Mouse (Mus musculus) embryonic facial prominence, embryonic 14.5 days (tissue): ENCODE measurements around the gene Olfr552. TPM values are rescaled to one million over a fixed set of nuclear protein-coding genes. Genes with fewer than 3 reads are reported as not detected.

Experiments used
- ATAC-seq: fragments of 200-750 bp; cut with Nextera tagmentation; 2 replicates; pipeline ENCODE4 v1.8.0; 2017; ENCODE audit warnings: low read depth, moderate number of reproducible peaks, moderate TSS enrichment
- DNase-seq: peaks from one replicate; pipeline ENCODE4 v3.0.0-alpha.2; 2015; ENCODE audit warnings: low spot score
- H3K27ac ChIP-seq: fragments of 300-500 bp; sonication (generic); replicated peaks from 2 replicates; pipeline ENCODE4 v1.5.1; 2014; ENCODE audit warnings: low read depth, mild to moderate bottlenecking, low read length, moderate library complexity
- H3K27me3 ChIP-seq: fragments of 300-500 bp; sonication (generic); replicated peaks from 2 replicates; pipeline ENCODE4 v1.6.1; 2014; ENCODE audit warnings: low read length; ENCODE audit not compliant: control insufficient read depth, insufficient read depth
- H3K36me3 ChIP-seq: fragments of 300-500 bp; sonication (generic); 2 replicates; pipeline ENCODE4 v1.6.1; 2014; ENCODE audit warnings: low read length, mixed read lengths; ENCODE audit not compliant: control insufficient read depth, insufficient read depth
- H3K4me1 ChIP-seq: fragments of 300-500 bp; sonication (generic); 2 replicates; pipeline ENCODE4 v1.6.1; 2014; ENCODE audit warnings: antibody characterized with exemption, low read length; ENCODE audit not compliant: control insufficient read depth, insufficient read depth
- H3K4me2 ChIP-seq: fragments of 300-500 bp; sonication (generic); 2 replicates; pipeline ENCODE4 v1.6.1; 2014; ENCODE audit warnings: low read depth, mild to moderate bottlenecking, low read length, moderate library complexity, mixed read lengths
- H3K4me3 ChIP-seq: fragments of 300-500 bp; sonication (generic); 2 replicates; pipeline ENCODE4 v1.5.1; 2014; ENCODE audit warnings: low read depth, mild to moderate bottlenecking, low read length
- H3K9ac ChIP-seq: fragments of 300-500 bp; sonication (generic); 2 replicates; pipeline ENCODE4 v1.6.1; 2014; ENCODE audit warnings: low read depth, mild to moderate bottlenecking, low read length, moderate library complexity, mixed read lengths
- H3K9me3 ChIP-seq: fragments of 300-500 bp; sonication (generic); 2 replicates; pipeline ENCODE4 v1.6.1; 2016; ENCODE audit warnings: low read length; ENCODE audit not compliant: control insufficient read depth
- WGBS: fragments of 180-500 bp; shearing (Covaris S2); extraction: QIAGEN DNeasy Blood & Tissue Kit; methylation state at CpG from one replicate; pipeline ENCODE4 v1.1.7; 2014; 5-methylcytosine and 5-hydroxymethylcytosine counted together
- polyA plus RNA-seq: library from polyadenylated mRNA; unstranded; fragments of >200 nt; fragmentation: Nextera tagmentation; extraction: Ambion mirVana; gene quantifications from 2 replicates; pipeline ENCODE4 v1.2.1, GENCODE M21; 2014

The Olfr552 gene
- polyA plus RNA-seq = 0.14 TPM in 1 of 2 replicates, not detected in the other

- ATAC-seq (no peak), DNase-seq (no peak)
- Histone ChIP-seq H3K9ac (no peak within 1 kb of the TSS), H3K4me2 (no peak within 1 kb of the TSS), H3K27ac (no peak within 1 kb of the TSS), H3K9me3 (no peaks in the 10 kb centered on the region), H3K4me1 (no peaks in the 10 kb centered on the region), H3K4me3 (no peak within 1 kb of the TSS), H3K36me3 (no peaks in the 10 kb centered on the region), H3K27me3 (no peaks in the 10 kb centered on the region)
- WGBS = 44% methylated on average over 1 of the region's 1 CpGs
Observed at GRCm38 (mm10) chr7:102597378-102598031, at the start of gene Olfr552. Gene Olfr552 (plus strand): TSS chr7:102597770.

DNA sequence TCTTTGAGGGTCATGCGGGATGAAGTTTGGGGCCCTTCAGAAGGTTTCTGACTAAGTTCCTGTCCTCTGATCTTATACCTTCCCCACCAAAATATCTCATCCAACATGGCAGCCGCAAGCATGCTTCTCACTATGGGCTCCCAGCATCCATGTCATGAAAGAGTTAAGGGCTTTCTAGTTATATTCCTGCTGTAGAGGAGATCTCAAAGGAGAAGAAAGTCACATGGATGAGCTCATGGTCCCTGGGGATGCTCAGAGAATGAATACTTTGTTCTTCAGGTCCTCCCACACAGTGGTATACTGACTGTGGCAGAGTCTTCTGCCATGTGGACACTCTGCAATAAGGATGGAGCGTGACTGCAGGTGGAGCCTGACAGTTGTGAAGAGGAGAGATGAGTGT, 48.0 kb upstream of the Olfr552 start, which contains the start of gene Olfr549:
TSS of gene Olfr549 (plus strand) at position 301 of the 400 bp plus-strand sequence.
- no peak for ATAC-seq

DNA sequence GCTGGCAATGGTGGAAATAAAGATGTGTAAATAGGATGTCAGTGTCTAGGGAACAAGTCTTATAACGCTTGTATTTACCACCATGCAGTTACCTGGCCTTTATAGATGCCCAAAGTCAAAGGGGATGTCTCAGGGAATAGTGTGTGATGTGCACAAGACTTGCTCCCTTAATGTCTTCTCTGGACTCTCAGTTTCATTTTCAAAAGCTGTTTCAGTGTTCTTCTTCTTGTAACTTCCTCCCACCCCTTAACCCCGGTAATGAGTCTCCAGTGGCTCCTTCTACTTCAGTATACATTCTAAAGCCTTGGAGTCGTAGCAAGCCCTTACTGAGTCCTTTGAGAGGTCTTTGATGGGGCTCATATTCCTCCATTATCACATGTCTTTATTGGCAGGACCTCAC, 44.3 kb upstream of the Olfr552 start:
- ATAC-seq = no peak
- no peaks in the 10 kb centered on the region for H3K4me1 ChIP-seq
- no peak overlapping the region for H3K9ac ChIP-seq
- DNase-seq = no peak
- no peaks in the 10 kb centered on the region for H3K9me3 ChIP-seq
- H3K4me3 ChIP-seq = no peak overlapping the region
- 70% methylated on average over 3 of the region's 3 CpGs for WGBS
- no peaks in the 10 kb centered on the region for H3K27me3 ChIP-seq
- H3K36me3 ChIP-seq = no peaks in the 10 kb centered on the region
- no peak overlapping the region for H3K4me2 ChIP-seq
- no peak overlapping the region for H3K27ac ChIP-seq

More for the DNA sequence above, 48.0 kb upstream of the Olfr552 start, which contains the start of gene Olfr549:
- Histone ChIP-seq H3K9ac (no peak within 1 kb of the TSS), H3K27me3 (no peaks in the 10 kb centered on the region), H3K9me3 (no peaks in the 10 kb centered on the region), H3K4me2 (no peak within 1 kb of the TSS), H3K4me3 (no peak within 1 kb of the TSS), H3K4me1 (no peaks in the 10 kb centered on the region), H3K27ac (no peak within 1 kb of the TSS), H3K36me3 (no peaks in the 10 kb centered on the region)
- no peak for DNase-seq
- WGBS = 87% methylated on average over 3 of the region's 3 CpGs

DNA sequence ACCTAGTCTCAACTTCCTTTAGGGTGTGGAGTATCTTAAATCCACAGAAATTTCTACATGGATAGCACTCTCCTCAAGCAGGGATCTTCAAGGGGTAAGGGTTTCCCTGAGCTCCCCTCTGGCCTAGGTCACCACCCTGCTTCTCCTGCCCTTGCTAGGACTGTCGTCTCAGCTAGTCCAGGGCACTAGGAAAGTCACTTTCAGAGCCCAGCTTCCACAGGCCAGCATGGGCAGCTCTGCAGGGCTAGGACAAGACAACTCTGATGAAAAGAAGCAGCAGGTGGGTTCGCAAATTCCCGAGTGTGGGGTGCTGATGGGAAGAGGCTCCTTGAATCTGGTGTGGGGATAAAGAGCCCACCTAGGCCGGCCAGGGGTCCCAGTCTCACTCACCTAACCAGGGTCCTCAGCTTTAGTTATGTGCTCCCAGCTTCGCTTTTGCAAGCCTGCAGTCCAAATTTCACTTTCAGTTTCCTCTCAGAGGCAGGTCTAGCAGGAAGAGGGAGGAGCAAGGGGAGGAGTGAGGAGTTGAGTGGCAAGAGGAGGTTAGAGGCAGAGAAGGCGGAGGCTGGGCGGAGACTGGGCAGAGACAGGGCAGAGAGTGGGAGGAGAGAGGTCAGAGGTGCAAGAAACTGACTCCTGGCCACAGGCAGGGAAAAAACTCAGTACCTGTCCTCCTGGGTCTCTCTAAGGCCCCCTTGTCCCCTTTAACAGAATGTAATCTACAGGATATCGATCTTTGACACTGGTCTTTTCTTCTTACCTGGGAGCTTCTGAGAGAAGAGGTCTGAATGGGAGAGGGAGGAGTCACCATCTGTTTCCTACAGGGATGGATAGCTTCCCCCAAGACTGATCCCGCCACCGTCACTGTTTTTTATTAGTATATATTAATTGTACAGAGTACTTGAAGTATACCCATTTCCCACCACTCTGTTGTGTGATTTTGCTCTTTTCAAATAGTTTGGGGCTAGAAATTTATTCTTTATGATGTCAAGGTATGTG, 32.3 kb upstream of the Olfr552 start, which contains the start of gene Trim21:
TSS of gene Trim21 (minus strand) at position 488 of the 999 bp plus-strand sequence.
- 20% methylated on average over 10 of the region's 10 CpGs for WGBS
- Histone ChIP-seq H3K27ac (no peak within 1 kb of the TSS), H3K9me3 (no peaks in the 10 kb centered on the region), H3K4me2 (peak within 1 kb of the TSS; percentile 53), H3K36me3 (no peaks in the 10 kb centered on the region), H3K4me1 (no peaks in the 10 kb centered on the region), H3K9ac (peak within 1 kb of the TSS; percentile 52), H3K4me3 (peak within 1 kb of the TSS; percentile 41), H3K27me3 (no peaks in the 10 kb centered on the region)
- DNase-seq (peak; percentile 83), ATAC-seq (peak; percentile 94)

- 81% methylated on average over 4 of the region's 4 CpGs for WGBS
- Histone ChIP-seq H3K36me3 (no peaks in the 10 kb centered on the region), H3K9me3 (no peaks in the 10 kb centered on the region), H3K4me2 (no peak overlapping the region), H3K27ac (no peak overlapping the region), H3K27me3 (no peaks in the 10 kb centered on the region), H3K4me1 (no peaks in the 10 kb centered on the region), H3K4me3 (no peak overlapping the region), H3K9ac (no peak overlapping the region)
- ATAC-seq (no peak), DNase-seq (no peak)
Observed at GRCm38 (mm10) chr7:102566219-102566618, 31.4 kb upstream of the Olfr552 start.

GRCm38 (mm10) chr7:102571142-102571541, 26.4 kb upstream of the Olfr552 start, which contains the start of gene Olfr550:
Gene Olfr550 (plus strand): TSS chr7:102571442.
- Histone ChIP-seq H3K4me3 (no peak within 1 kb of the TSS), H3K9ac (no peak within 1 kb of the TSS), H3K4me2 (no peak within 1 kb of the TSS), H3K27ac (no peak within 1 kb of the TSS), H3K27me3 (no peaks in the 10 kb centered on the region), H3K36me3 (no peaks in the 10 kb centered on the region), H3K9me3 (no peaks in the 10 kb centered on the region), H3K4me1 (no peaks in the 10 kb centered on the region)
- ATAC-seq (no peak), DNase-seq (no peak)
- WGBS = 87% methylated on average over 8 of the region's 8 CpGs

GRCm38 (mm10) chr7:102573174-102573830, 24.3 kb upstream of the Olfr552 start:
- no peak for DNase-seq
- ATAC-seq = no peak
- Histone ChIP-seq H3K36me3 (no peaks in the 10 kb centered on the region), H3K4me1 (no peaks in the 10 kb centered on the region), H3K9ac (no peak overlapping the region), H3K27ac (no peak overlapping the region), H3K4me2 (no peak overlapping the region), H3K4me3 (no peak overlapping the region), H3K9me3 (no peaks in the 10 kb centered on the region), H3K27me3 (no peaks in the 10 kb centered on the region)
- WGBS = 77% methylated on average over 3 of the region's 3 CpGs

DNA sequence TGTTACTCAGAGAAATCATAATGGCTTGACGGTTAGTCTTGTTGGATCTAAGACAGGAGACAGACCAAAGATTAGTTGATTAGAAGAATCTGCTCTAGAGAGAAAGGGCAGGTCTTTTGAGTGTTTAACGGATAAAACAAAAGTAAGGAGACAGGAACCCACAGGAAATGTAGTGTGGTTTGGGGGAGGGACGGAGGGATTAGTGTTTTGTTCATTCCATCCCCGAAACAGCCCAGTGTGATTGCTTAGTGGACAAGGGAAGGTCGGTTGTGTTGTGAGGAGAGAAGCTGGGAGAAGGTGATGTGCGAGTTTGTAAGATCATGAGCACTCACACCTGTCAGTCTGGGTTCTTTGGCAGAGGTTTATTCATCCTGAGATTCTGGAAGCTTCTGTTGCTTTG, 21.6 kb upstream of the Olfr552 start:
- no peak for DNase-seq
- no peak overlapping the region for H3K4me2 ChIP-seq
- no peaks in the 10 kb centered on the region for H3K4me1 ChIP-seq
- H3K9me3 ChIP-seq = no peaks in the 10 kb centered on the region
- whole genome bisulfite sequencing = 57% methylated on average over 6 of the region's 6 CpGs
- no peak overlapping the region for H3K27ac ChIP-seq
- no peaks in the 10 kb centered on the region for H3K27me3 ChIP-seq
- ATAC-seq = no peak
- H3K4me3 ChIP-seq = no peak overlapping the region
- no peak overlapping the region for H3K9ac ChIP-seq
- H3K36me3 ChIP-seq = no peaks in the 10 kb centered on the region
